Mouse (Mus musculus): ENCODE measurements around the gene Taf10. TPM values are rescaled to one million over a fixed set of nuclear protein-coding genes. Genes with fewer than 3 reads are reported as not detected.

The Taf10 gene
- polyA plus RNA-seq (2012; rRNA removed): 187 and 199 TPM in 2 replicates

GRCm38 (mm10) chr7:105743926-105744590 is at the start of gene Taf10:
Gene Taf10, minus strand, starts transcription at chr7:105744361.

GRCm38 (mm10) chr7:105787285-105788140 is 43.4 kb upstream of the Taf10 start, which contains the start of gene Dchs1:
Gene Dchs1, minus strand, starts transcription at chr7:105787654.

GRCm38 (mm10) chr7:105751491-105752433 is 7.6 kb upstream of the Taf10 start, which contains the start of gene Tpp1:
Gene Tpp1, minus strand, starts transcription at chr7:105752235.

GRCm38 (mm10) chr7:105736911-105737521 is 7.1 kb downstream of the Taf10 start, which contains the start of gene Rrp8:
Gene Rrp8, minus strand, starts transcription at chr7:105737385.

GRCm38 (mm10) chr7:105736264-105736901 is 7.8 kb downstream of the Taf10 start, which contains the start of gene Ilk:
Gene Ilk, plus strand, starts transcription at chr7:105736592.

Other genes with a start within 250 kb of the Taf10 start
- 51.4 and 52.2 TPM in 2 replicates for gene Smpd1, start 190.0 kb downstream of the Taf10 start, polyA plus RNA-seq (2012; rRNA removed)
- gene Apbb1, start 162.7 kb downstream of the Taf10 start, polyA plus RNA-seq (2012; rRNA removed): 318 and 323 TPM in 2 replicates
- gene Hpx, start 144.2 kb downstream of the Taf10 start, polyA plus RNA-seq (2012; rRNA removed): 0.28 and 0.64 TPM in 2 replicates
- gene Trim3, start 110.8 kb downstream of the Taf10 start, polyA plus RNA-seq (2012; rRNA removed): 138 and 139 TPM in 2 replicates
- 103 and 104 TPM in 2 replicates for gene Timm10b, start 104.3 kb downstream of the Taf10 start, polyA plus RNA-seq (2012; rRNA removed)
- 114 and 120 TPM in 2 replicates for gene Arfip2, start 103.9 kb downstream of the Taf10 start, polyA plus RNA-seq (2012; rRNA removed)
- gene Gm45799, start 103.8 kb downstream of the Taf10 start, polyA plus RNA-seq (2012; rRNA removed): 75.4 and 96.5 TPM in 2 replicates
- 6.2 and 7.3 TPM in 2 replicates for gene Dnhd1, start 93.5 kb downstream of the Taf10 start, polyA plus RNA-seq (2012; rRNA removed)
- gene Ilk, start 7.8 kb downstream of the Taf10 start, polyA plus RNA-seq (2012; rRNA removed): 198 and 212 TPM in 2 replicates
- gene Rrp8, start 7.0 kb downstream of the Taf10 start, polyA plus RNA-seq (2012; rRNA removed): 13.4 and 15.1 TPM in 2 replicates
- gene Tpp1, start 7.9 kb upstream of the Taf10 start, polyA plus RNA-seq (2012; rRNA removed): 33.3 and 34.8 TPM in 2 replicates
- gene Dchs1, start 43.3 kb upstream of the Taf10 start, polyA plus RNA-seq (2012; rRNA removed): 39.6 and 47.9 TPM in 2 replicates
- gene Mrpl17, start 66.7 kb upstream of the Taf10 start, polyA plus RNA-seq (2012; rRNA removed): 149 and 170 TPM in 2 replicates
- gene Gm4070, start 209.6 kb upstream of the Taf10 start, polyA plus RNA-seq (2012; rRNA removed): 0.29 and 0.91 TPM in 2 replicates